Mouse (Mus musculus) kidney, embryonic 14.5 days (tissue): ENCODE results near the gene Ube2d1. TPM values are rescaled to one million over a fixed set of nuclear protein-coding genes. Genes with fewer than 3 reads are reported as not detected.

Source experiments
- ATAC-seq: fragments of 200-750 bp; cut with Nextera tagmentation; 2 replicates; pipeline ENCODE4 v1.8.0; 2017; ENCODE audit warnings: moderate number of reproducible peaks, mild to moderate bottlenecking, moderate TSS enrichment, moderate library complexity; ENCODE audit not compliant: low FRiP score, low TSS enrichment
- H3K27ac ChIP-seq: fragments of 300-500 bp; sonication (generic); 2 replicates; pipeline ENCODE4 v1.5.1; 2014; ENCODE audit warnings: low read depth, mild to moderate bottlenecking, low read length, moderate library complexity, mixed read lengths
- H3K27me3 ChIP-seq: fragments of 300-500 bp; sonication (generic); 2 replicates; pipeline ENCODE4 v1.6.1; 2014; ENCODE audit warnings: mild to moderate bottlenecking, low read length; ENCODE audit not compliant: control insufficient read depth, insufficient read depth
- H3K36me3 ChIP-seq: fragments of 300-500 bp; sonication (generic); 2 replicates; pipeline ENCODE4 v1.6.1; 2014; ENCODE audit warnings: low read length, mixed read lengths; ENCODE audit not compliant: control insufficient read depth, insufficient read depth
- H3K4me1 ChIP-seq: fragments of 300-500 bp; sonication (generic); 2 replicates; pipeline ENCODE4 v1.6.1; 2014; ENCODE audit warnings: low read length, mixed read lengths; ENCODE audit not compliant: control insufficient read depth, insufficient read depth
- H3K4me2 ChIP-seq: fragments of 300-500 bp; sonication (generic); replicated peaks from 2 replicates; pipeline ENCODE4 v1.6.1; 2014; ENCODE audit warnings: low read depth, mild to moderate bottlenecking, low read length
- H3K4me3 ChIP-seq: fragments of 300-500 bp; sonication (generic); 2 replicates; pipeline ENCODE4 v1.5.1; 2014; ENCODE audit warnings: mild to moderate bottlenecking, low read length
- H3K9ac ChIP-seq: fragments of 300-500 bp; sonication (generic); 2 replicates; pipeline ENCODE4 v1.6.1; 2014; ENCODE audit warnings: low read depth, mild to moderate bottlenecking, low read length, moderate library complexity
- H3K9me3 ChIP-seq: fragments of 300-500 bp; sonication (generic); 2 replicates; pipeline ENCODE4 v1.6.1; 2016; ENCODE audit warnings: low read length; ENCODE audit not compliant: control insufficient read depth
- WGBS: fragments of 180-500 bp; shearing (Covaris S2); extraction: QIAGEN DNeasy Blood & Tissue Kit; methylation state at CpG from one replicate; pipeline ENCODE4 v1.1.7; 2014; 5-methylcytosine and 5-hydroxymethylcytosine counted together
- polyA plus RNA-seq: library from polyadenylated mRNA; unstranded; fragments of >200 nt; fragmentation: Nextera tagmentation; extraction: Ambion mirVana; gene quantifications from 2 replicates; pipeline ENCODE4 v1.2.1, GENCODE M21; 2014

Ube2d1 gene
- polyA plus RNA-seq, 1 experiment from 2014 or later, result 83.1 TPM

DNA sequence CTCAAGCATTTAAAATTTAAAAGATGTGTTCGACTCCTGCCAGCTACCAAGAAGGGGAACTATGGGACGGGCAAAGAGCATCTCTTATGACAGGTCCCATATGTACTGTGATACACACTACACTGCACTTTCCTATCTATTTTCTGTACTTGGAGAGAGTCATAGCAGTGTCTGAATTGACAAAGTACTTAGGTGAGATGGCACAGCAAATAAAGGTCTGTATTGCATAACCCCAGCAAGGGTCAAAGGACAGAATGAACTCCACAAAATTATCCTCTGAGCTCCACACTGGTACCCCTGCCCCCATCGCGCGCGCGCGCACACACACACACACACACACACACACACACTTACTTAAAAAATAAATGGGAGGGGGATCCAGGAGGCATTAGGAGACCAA is 51.0 kb downstream of the Ube2d1 start:
- Histone ChIP-seq H3K4me3 (no peak overlapping the region), H3K9me3 (no peaks in the 10 kb centered on the region), H3K27me3 (no peaks in the 10 kb centered on the region), H3K9ac (no peak overlapping the region), H3K27ac (no peak overlapping the region), H3K4me2 (no peak overlapping the region), H3K4me1 (peaks cover 10% of the 10 kb centered on the region; the same call in 1 of the 2 replicates), H3K36me3 (peaks cover 50% of the 10 kb centered on the region)
- ATAC-seq, result no peak
- 93% methylated on average over 8 of the region's 8 CpGs for WGBS

DNA sequence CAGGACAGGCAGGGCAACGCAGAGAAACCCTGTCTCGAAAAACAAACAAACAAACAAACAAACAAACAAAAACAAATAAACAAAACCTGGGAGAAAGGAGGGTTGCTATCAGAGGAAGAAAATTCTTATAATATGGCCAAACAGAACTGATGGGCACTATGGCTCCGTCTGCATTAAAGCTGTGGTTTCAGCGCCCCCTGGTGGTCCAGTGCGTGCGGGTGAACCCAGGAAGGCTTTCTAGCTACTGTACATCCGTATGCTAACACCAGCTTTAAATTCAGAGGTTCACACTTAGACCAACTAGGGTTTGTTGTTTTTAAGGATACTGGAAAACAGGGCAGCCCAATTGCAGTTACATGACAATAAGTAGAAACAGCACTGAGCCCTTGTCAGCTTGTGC is 59.2 kb downstream of the Ube2d1 start:
- peaks cover 47% of the 10 kb centered on the region for H3K36me3 ChIP-seq
- no peaks in the 10 kb centered on the region for H3K27me3 ChIP-seq
- WGBS, result 50% methylated on average over 7 of the region's 7 CpGs
- no peak overlapping the region for H3K4me3 ChIP-seq
- no peaks in the 10 kb centered on the region for H3K9me3 ChIP-seq
- H3K27ac ChIP-seq, result no peak overlapping the region
- H3K4me2 ChIP-seq, result no peak overlapping the region
- no peaks in the 10 kb centered on the region for H3K4me1 ChIP-seq
- H3K9ac ChIP-seq, result no peak overlapping the region
- no peak for ATAC-seq

DNA sequence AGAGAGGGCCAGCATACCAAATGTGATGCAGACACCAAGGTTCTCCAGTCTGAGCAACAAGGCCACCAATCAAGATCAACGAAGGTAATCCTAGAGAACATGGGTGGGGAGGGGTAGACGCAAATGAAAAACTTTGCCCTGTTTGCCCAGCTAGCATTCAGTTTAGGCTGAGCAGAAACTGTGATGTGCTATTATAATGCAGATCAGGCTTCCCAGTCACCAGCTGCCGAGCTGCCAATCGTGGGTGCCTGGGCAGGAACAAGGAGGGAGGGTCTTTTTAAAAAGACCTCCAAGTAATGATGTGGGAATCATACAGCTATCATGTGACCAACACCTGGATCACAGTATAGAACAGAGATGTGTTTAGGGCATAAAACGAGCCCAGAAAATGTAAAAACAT is 62.0 kb downstream of the Ube2d1 start:
- no peak overlapping the region for H3K4me3 ChIP-seq
- WGBS, result 86% methylated on average over 5 of the region's 5 CpGs
- no peaks in the 10 kb centered on the region for H3K9me3 ChIP-seq
- no peak for ATAC-seq
- no peak overlapping the region for H3K4me2 ChIP-seq
- no peak overlapping the region for H3K27ac ChIP-seq
- no peaks in the 10 kb centered on the region for H3K27me3 ChIP-seq
- no peak overlapping the region for H3K9ac ChIP-seq
- H3K4me1 ChIP-seq, result no peaks in the 10 kb centered on the region
- H3K36me3 ChIP-seq, result peaks cover 25% of the 10 kb centered on the region

DNA sequence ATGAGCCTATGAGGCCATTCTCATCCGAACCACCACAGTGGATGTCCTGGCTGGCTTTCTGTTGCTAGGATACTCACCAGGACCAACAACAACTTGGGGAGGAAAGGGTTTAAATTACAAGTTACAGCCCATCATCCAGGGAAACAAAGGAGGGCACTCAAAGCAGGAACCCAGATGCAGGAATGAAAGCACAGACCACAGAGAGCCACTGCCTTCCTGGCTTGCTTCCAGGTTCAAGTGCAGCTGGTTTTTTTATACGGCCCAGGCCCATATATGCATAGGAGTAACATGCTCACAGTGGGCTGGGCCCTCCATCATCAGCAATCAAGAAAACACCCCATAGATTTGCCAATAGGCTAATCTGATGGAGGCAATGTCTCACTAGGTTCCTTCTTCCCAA is 62.4 kb downstream of the Ube2d1 start:
- Histone ChIP-seq H3K4me3 (no peak overlapping the region), H3K36me3 (peaks cover 22% of the 10 kb centered on the region), H3K4me2 (no peak overlapping the region), H3K27ac (no peak overlapping the region), H3K9ac (no peak overlapping the region), H3K4me1 (no peaks in the 10 kb centered on the region), H3K27me3 (no peaks in the 10 kb centered on the region), H3K9me3 (no peaks in the 10 kb centered on the region)
- WGBS, result 91% methylated on average over 2 of the region's 2 CpGs
- ATAC-seq, result no peak

DNA sequence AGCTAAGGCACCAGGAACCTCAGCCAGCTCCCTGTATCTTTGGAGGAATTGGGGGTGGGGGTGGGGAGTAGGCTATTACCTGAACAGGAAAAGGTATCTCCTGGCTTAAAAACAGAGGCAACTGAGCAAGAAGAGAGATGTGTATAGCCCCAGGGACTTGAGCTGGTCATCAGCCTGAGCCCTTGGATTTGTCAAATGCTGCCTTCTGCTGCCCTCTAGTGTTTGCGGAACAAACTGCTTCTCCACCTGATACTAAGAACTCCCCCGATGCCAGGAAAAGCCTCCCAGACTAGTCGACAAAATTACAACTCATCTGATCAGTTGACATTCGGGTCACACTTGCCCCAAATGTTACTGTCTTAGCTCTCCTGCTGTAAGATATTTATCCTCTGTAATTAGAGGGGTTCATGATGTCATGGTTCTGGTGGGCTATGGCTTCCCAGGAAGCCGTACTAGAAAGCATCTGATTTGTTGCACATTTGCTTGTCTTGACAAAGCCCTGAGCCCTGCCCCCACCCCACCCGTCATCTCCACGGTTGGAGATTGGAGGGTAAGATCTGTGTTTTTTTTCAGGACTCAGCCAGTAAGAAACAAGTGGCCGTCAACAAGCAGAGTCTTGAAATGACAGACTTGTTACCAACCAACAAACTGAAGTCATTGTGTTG is 66.7 kb downstream of the Ube2d1 start:
- 0 out of 2 replicates have a peak, but pooled peaks cover 2% of the 10 kb centered on the region for H3K36me3 ChIP-seq
- H3K27ac ChIP-seq, result no peak overlapping the region
- 18% methylated on average over 8 of the region's 8 CpGs for WGBS
- H3K9ac ChIP-seq, result no peak overlapping the region
- H3K4me2 ChIP-seq, result 0 out of 2 replicates have a peak overlapping the region, but pooled peaks have one; percentile 12
- peak; percentile 53; the same call in 1 of the 2 replicates for ATAC-seq
- no peak overlapping the region for H3K4me3 ChIP-seq
- no peaks in the 10 kb centered on the region for H3K4me1 ChIP-seq
- H3K9me3 ChIP-seq, result no peaks in the 10 kb centered on the region
- H3K27me3 ChIP-seq, result no peaks in the 10 kb centered on the region

DNA sequence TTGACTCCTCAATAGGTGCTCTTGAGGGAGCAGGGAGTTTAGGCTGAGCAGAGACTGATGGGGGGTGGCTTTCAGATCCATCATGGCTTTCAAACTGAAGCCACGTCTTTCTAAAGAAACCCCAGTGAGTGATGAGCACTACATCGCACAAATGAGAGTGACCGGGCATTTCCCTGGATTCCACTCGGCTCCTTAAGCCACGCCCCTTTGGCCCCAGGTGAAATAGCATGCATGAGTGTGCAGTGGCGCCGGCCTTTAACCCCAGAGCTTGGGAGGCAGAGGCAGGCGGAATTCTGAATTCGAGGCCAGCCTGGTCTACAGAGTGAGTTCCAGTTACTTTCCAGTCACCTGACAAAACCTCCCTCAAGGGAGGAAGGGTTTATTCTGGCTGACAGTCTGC is 69.1 kb downstream of the Ube2d1 start:
- Histone ChIP-seq H3K27me3 (no peaks in the 10 kb centered on the region), H3K36me3 (no peaks in the 10 kb centered on the region), H3K4me3 (no peak overlapping the region), H3K27ac (no peak overlapping the region), H3K9me3 (no peaks in the 10 kb centered on the region), H3K9ac (no peak overlapping the region), H3K4me1 (no peaks in the 10 kb centered on the region), H3K4me2 (no peak overlapping the region)
- ATAC-seq, result no peak
- 83% methylated on average over 9 of the region's 9 CpGs for WGBS

Other genes starting within 250 kb of the Ube2d1 start
- 27.7 and 40.7 TPM in 2 replicates for gene Bicc1, start 125.6 kb downstream of the Ube2d1 start, polyA plus RNA-seq
- 87.7 and 103 TPM in 2 replicates for gene Tfam, start 47.0 kb downstream of the Ube2d1 start, polyA plus RNA-seq
- 111 and 130 TPM in 2 replicates for gene Cisd1, start 59.7 kb upstream of the Ube2d1 start, polyA plus RNA-seq
- gene Ipmk, start 62.5 kb upstream of the Ube2d1 start, polyA plus RNA-seq, result 10.5 and 22.0 TPM in 2 replicates